Mouse (Mus musculus) ES-E14 (cell line): ENCODE data around the gene Rhot1. TPM values are rescaled to one million over a fixed set of nuclear protein-coding genes. Genes with fewer than 3 reads are reported as not detected.
A peak's percentile ranks its signal among the peaks of the same experiment; 100 is the strongest.
"Not testable (repeated sequence)": the region's sequence is repeated elsewhere in the genome, so short reads cannot be mapped to it uniquely, and the experiment has no call there.

Experiments used
- DNase-seq: peaks from one replicate; pipeline ENCODE4 v3.0.0-alpha.2; 2013; ENCODE audit warnings: low read depth, low spot score
- H3K27ac ChIP-seq: 2 replicates; pipeline ENCODE4 v1.5.1; 2012; ENCODE audit warnings: low read depth, mild to moderate bottlenecking, low read length, moderate library complexity, mixed read lengths; ENCODE audit not compliant: poor library complexity, insufficient read depth, severe bottlenecking
- H3K36me3 ChIP-seq: 2 replicates; pipeline ENCODE4 v1.6.1; 2012; ENCODE audit warnings: mild to moderate bottlenecking, low read length, moderate library complexity, mixed read lengths; ENCODE audit not compliant: control insufficient read depth, poor library complexity, insufficient read depth, severe bottlenecking
- H3K4me1 ChIP-seq, 2 experiments: fragments of 150-350 bp in 1 of 2; sonication (generic) in 1 of 2; 2 replicates each; pipeline ENCODE4 v1.6.1; 2012; ENCODE audit warnings: low read length in 2 of 2, mild to moderate bottlenecking in 1 of 2, mixed read lengths in 1 of 2; ENCODE audit not compliant: control insufficient read depth in 2 of 2, insufficient read depth in 2 of 2, poor library complexity in 1 of 2
- H3K4me3 ChIP-seq, 2 experiments: fragments of 150-350 bp in 1 of 2; sonication (generic) in 1 of 2; 2 replicates each; pipeline ENCODE4 v1.5.1; 2012; ENCODE audit warnings: low read length in 2 of 2, low read depth in 1 of 2, mild to moderate bottlenecking in 1 of 2, mixed read lengths in 1 of 2; ENCODE audit not compliant: insufficient read depth in 1 of 2, poor library complexity in 1 of 2, severe bottlenecking in 1 of 2
- H3K9ac ChIP-seq: 2 replicates; pipeline ENCODE4 v1.6.1; 2012; ENCODE audit warnings: low read depth, mild to moderate bottlenecking, low read length, mixed read lengths; ENCODE audit not compliant: poor library complexity, insufficient read depth, severe bottlenecking
- H3K9me3 ChIP-seq: fragments of 150-350 bp; sonication (generic); 2 replicates; pipeline ENCODE4 v1.6.1; 2012; ENCODE audit warnings: low read depth, mild to moderate bottlenecking, low read length; ENCODE audit not compliant: control insufficient read depth, insufficient read depth
- CHD2 ChIP-seq: IDR thresholded peaks from 2 replicates; pipeline ENCODE4 v1.6.1; 2014; ENCODE audit warnings: mild to moderate bottlenecking, low read depth, low read length, inconsistent platforms
- HCFC1 ChIP-seq: IDR thresholded peaks from 2 replicates; pipeline ENCODE4 v1.6.1; 2012; ENCODE audit warnings: low read length, inconsistent platforms, borderline replicate concordance; ENCODE audit not compliant: insufficient read depth
- MAFK ChIP-seq: IDR thresholded peaks from 2 replicates; pipeline ENCODE4 v1.6.1; 2014; ENCODE audit warnings: mild to moderate bottlenecking, low read depth, low read length, inconsistent platforms; ENCODE audit not compliant: insufficient read depth
- ZC3H11A ChIP-seq: IDR thresholded peaks from 2 replicates; pipeline ENCODE4 v1.6.1; 2012; ENCODE audit warnings: low read depth, mild to moderate bottlenecking, inconsistent platforms, low read length, borderline replicate concordance
- ZNF384 ChIP-seq: IDR thresholded peaks from 2 replicates; pipeline ENCODE4 v1.6.1; 2012; ENCODE audit warnings: low read depth, low read length, inconsistent platforms
- in situ Hi-C, 2 experiments: fragments of 600-800 bp; cut with MboI; formaldehyde crosslinking; loops; one replicate each; pipeline ENCODE4 v1.15.1; 2025; ENCODE audit warnings: low sequenced_read_pairs in 2 of 2, inconsistent platforms in 1 of 2; ENCODE audit not compliant: unreplicated experiment in 2 of 2
- total RNA-seq: library from RNA; depleted of rRNA; stranded (reverse); fragments of 300-350 nt; gene quantifications from 2 replicates; pipeline ENCODE4 v1.2.3, GENCODE M21; 2012

Gene Rhot1
- total RNA-seq, 1 experiment = 38.8 TPM

- no peak overlapping the region for H3K27ac ChIP-seq
- H3K9ac ChIP-seq = peak overlapping the region; percentile 20; the same call in 1 of the 2 replicates
- peak overlapping the region in 1 of 2 experiments; percentile 99; a peak in 2 of 4 replicates for H3K4me3 ChIP-seq
- in situ Hi-C loops = no loop called here
- no peaks in the 10 kb centered on the region for H3K9me3 ChIP-seq
- H3K36me3 ChIP-seq = peaks cover 5% of the 10 kb centered on the region
- no peak for DNase-seq
- H3K4me1 ChIP-seq = peaks cover 2 to 4% of the 10 kb centered on the region in 2 experiments; a peak in 3 of 4 replicates
- TF ChIP-seq ZC3H11A (no peak), CHD2 (no peak), ZNF384 (no peak), HCFC1 (no peak), MAFK (no peak)
These were observed 1.5 kb downstream of the Rhot1 start for GRCm38 (mm10) chr11:80210321-80210720.

DNA sequence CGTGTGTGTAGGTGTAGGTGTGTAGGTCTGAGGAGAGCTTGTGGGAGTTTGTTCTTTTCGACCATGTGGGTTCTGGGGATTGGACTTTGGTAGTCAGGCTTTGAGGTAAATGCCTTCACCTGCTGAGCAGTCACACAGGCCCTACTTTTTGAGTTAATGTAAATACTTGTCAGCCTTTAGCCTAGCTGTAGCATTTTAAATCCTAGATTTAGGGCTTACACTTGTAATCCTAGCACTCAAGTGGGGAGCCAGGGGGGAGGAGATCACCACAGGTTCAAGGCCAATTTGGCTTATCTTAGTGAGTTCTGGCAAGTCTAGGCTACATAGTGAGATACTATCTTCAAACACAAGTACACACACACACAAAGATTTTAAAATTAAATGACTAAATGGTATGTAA lies 3.5 kb downstream of the Rhot1 start:
- in situ Hi-C loops = no loop called here
- H3K9ac ChIP-seq = no peak overlapping the region
- TF ChIP-seq ZC3H11A = no peak
- TF ChIP-seq CHD2 = no peak
- peaks cover 5% of the 10 kb centered on the region for H3K36me3 ChIP-seq
- no peak overlapping the region; the same call in 1 of the 2 replicates for H3K27ac ChIP-seq
- H3K9me3 ChIP-seq = no peaks in the 10 kb centered on the region
- peaks cover 2 to 4% of the 10 kb centered on the region in 2 experiments; a peak in 3 of 4 replicates for H3K4me1 ChIP-seq
- DNase-seq = no peak
- no peak overlapping the region for H3K4me3 ChIP-seq

DNA sequence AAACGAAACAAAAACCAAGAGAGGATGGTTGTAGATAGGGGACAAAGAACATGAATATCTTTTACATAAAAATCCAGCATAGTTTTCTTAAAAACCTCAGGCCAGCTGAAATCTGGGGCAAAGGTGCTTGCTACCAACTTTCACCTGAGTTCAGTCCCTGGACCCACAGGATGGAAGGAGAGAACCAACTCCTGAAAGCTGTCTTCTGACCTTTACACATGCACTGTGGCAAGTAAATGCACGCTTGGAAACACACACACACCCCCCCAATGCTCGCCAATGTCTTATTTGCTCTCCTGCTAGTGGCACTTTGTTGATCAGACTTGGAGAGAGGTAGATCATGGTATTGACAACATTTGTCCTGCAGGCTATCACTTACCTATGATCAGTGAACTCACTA lies 6.5 kb downstream of the Rhot1 start:
- Histone ChIP-seq H3K36me3 (peaks cover 5% of the 10 kb centered on the region), H3K9ac (no peak overlapping the region), H3K9me3 (no peaks in the 10 kb centered on the region), H3K4me3 (no peak overlapping the region), H3K27ac (no peak overlapping the region), H3K4me1 (peaks cover 0 to 4% of the 10 kb centered on the region in 2 experiments; a peak in 2 of 4 replicates)
- in situ Hi-C loops = no loop called here
- DNase-seq = no peak
- TF ChIP-seq CHD2 (no peak), ZC3H11A (no peak), MAFK (no peak), ZNF384 (no peak), HCFC1 (no peak)

DNA sequence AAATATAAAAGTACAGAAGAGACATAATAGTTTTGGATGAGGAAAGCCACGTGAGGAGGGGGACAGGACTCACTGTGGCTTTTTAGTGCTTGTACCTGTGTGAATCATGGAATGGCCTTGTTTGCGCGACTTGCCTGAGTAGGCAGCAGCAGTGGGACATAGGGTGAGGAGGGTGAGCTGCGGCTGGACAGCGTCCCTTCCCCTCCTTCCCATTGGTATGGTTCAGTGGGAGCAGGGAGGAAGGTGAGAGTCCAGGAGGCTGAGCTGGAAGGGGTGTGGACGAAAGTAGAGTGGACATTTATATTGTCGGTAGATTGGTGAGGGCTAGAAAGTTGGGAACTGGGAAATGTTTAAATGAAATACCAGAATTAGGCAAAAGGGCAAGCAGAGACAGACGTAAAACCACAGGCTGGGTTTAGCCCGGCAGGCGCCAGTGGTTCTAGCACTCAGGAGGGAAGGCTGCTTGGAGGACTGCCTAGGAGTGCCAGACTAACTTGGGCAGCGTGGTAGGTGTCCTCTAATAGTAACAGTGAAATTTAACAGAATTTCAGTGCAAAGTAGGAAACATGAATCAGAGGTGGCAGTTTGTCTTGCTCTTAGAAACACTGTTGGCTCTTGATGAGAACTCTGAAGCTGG lies 10.0 kb downstream of the Rhot1 start:
- Histone ChIP-seq H3K27ac (no peak overlapping the region), H3K36me3 (peaks cover 6% of the 10 kb centered on the region), H3K9me3 (no peaks in the 10 kb centered on the region), H3K4me1 (0 out of 4 replicates have a peak, but pooled peaks cover 0 to 1% of the 10 kb centered on the region in 2 experiments), H3K9ac (no peak overlapping the region), H3K4me3 (no peak overlapping the region)
- no peak for DNase-seq
- in situ Hi-C loops = no loop called here
- TF ChIP-seq MAFK (no peak), ZC3H11A (no peak), ZNF384 (no peak), HCFC1 (no peak), CHD2 (no peak)

GRCm38 (mm10) chr11:80230066-80230465 lies 21.2 kb downstream of the Rhot1 start:
- H3K9ac ChIP-seq, in situ Hi-C loops, H3K4me3 ChIP-seq, H3K4me1 ChIP-seq, DNase-seq, H3K27ac ChIP-seq, H3K9me3 ChIP-seq, H3K36me3 ChIP-seq: not testable (repeated sequence)
- peak; percentile 69 for TF ChIP-seq ZNF384
